Mouse (Mus musculus) natural killer cell, adult 2 months (primary cell): ENCODE results near the gene Olfr220.

Experiments used
- DNase-seq, 2 experiments: peaks; one replicate each; pipeline ENCODE4 v3.0.0; 2022; ENCODE audit warnings: low spot score in 2 of 2

Olfr220 gene

GRCm38 (mm10) chr1:174441782-174442181 lies at the start of gene Olfr220:
Gene Olfr220 (plus strand): TSS chr1:174442082.
- no peak for DNase-seq

GRCm38 (mm10) chr1:174422959-174423358 lies 18.9 kb upstream of the Olfr220 start:
- DNase-seq: no peak

GRCm38 (mm10) chr1:174423764-174424163 lies 18.1 kb upstream of the Olfr220 start, which contains the start of gene Olfr414:
Gene Olfr414 (plus strand): TSS chr1:174424064.
- no peak for DNase-seq

- no peak for DNase-seq
Measured at GRCm38 (mm10) chr1:174426180-174426986, 15.5 kb upstream of the Olfr220 start.

GRCm38 (mm10) chr1:174427402-174427801 lies 14.5 kb upstream of the Olfr220 start:
- no peak for DNase-seq

GRCm38 (mm10) chr1:174428407-174428806 lies 13.5 kb upstream of the Olfr220 start:
- DNase-seq: no peak

GRCm38 (mm10) chr1:174434121-174434520 lies 7.8 kb upstream of the Olfr220 start:
- no peak for DNase-seq

- DNase-seq: no peak
Measured at GRCm38 (mm10) chr1:174455100-174455499, 13.2 kb downstream of the Olfr220 start.

- no peak for DNase-seq
Measured at GRCm38 (mm10) chr1:174465385-174465784, 23.5 kb downstream of the Olfr220 start.

- no peak for DNase-seq
Measured at GRCm38 (mm10) chr1:174466240-174466639, 24.4 kb downstream of the Olfr220 start.

GRCm38 (mm10) chr1:174469736-174470135 lies 27.9 kb downstream of the Olfr220 start:
- DNase-seq: no peak

- no peak for DNase-seq
Measured at GRCm38 (mm10) chr1:174482567-174482966, 40.7 kb downstream of the Olfr220 start.

- DNase-seq: no peak
Measured at GRCm38 (mm10) chr1:174500064-174500463, 58.2 kb downstream of the Olfr220 start.
